Mouse (Mus musculus): ENCODE measurements around the gene Dhx8.

DNA sequence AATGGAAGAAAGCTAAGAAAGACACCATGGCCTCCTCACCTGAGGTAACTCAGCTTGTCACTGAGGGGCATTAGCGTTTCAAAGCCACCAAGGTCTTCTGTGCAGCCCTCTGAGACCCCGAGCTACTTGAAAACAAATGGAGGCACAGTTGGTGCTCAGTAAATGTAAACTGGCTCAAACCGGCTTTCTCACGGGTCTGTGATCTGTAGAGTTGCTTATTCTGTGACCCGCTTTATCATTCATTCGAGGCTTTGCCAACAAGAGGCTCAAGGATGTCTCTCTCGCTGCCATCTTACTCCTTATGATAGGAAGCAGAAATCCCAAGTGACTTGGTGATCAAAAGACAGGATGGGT, 53.1 kb downstream of the Dhx8 start:
- TF ChIP-seq CTCF (IDR thresholded peaks at IDR 0.05; ENCODE audit: extremely low read depth, insufficient read length, insufficient replicate concordance, low read depth, low read length), result no peak
- TF ChIP-seq POLR2A (IDR thresholded peaks at IDR 0.05; ENCODE audit: low read depth, low read length), result no peak
